Mouse (Mus musculus) ES-Bruce4 (cell line): ENCODE data around the gene Pycard. TPM values are rescaled to one million over a fixed set of nuclear protein-coding genes. Genes with fewer than 3 reads are reported as not detected.
"Not testable (repeated sequence)": the region's sequence is repeated elsewhere in the genome, so short reads cannot be mapped to it uniquely, and the experiment has no call there.

ENCODE experiments used
- H3K27ac ChIP-seq: 2 replicates; pipeline ENCODE4 v1.5.1; 2012; ENCODE audit warnings: low read length, inconsistent platforms; ENCODE audit not compliant: insufficient read depth
- H3K27me3 ChIP-seq: 2 replicates; pipeline ENCODE4 v1.6.1; 2012; ENCODE audit warnings: mild to moderate bottlenecking, low read length, inconsistent platforms; ENCODE audit not compliant: control insufficient read depth, poor library complexity, insufficient read depth, severe bottlenecking
- H3K36me3 ChIP-seq: 2 replicates; pipeline ENCODE4 v1.6.1; 2012; ENCODE audit warnings: inconsistent platforms, mild to moderate bottlenecking, low read length, moderate library complexity; ENCODE audit not compliant: control insufficient read depth, poor library complexity, insufficient read depth, severe bottlenecking
- H3K4me1 ChIP-seq: one replicate; pipeline ENCODE4 v1.8.1; 2011; ENCODE audit warnings: low read length; ENCODE audit not compliant: control insufficient read depth, insufficient read depth
- H3K4me3 ChIP-seq: 2 replicates; pipeline ENCODE4 v1.5.1; 2011; ENCODE audit warnings: low read depth, mild to moderate bottlenecking, low read length
- H3K9ac ChIP-seq: 2 replicates; pipeline ENCODE4 v1.6.1; 2012; ENCODE audit warnings: low read depth, mild to moderate bottlenecking, inconsistent platforms; ENCODE audit not compliant: poor library complexity, severe bottlenecking
- H3K9me3 ChIP-seq: replicated peaks from 2 replicates; pipeline ENCODE4 v1.6.1; 2012; ENCODE audit warnings: mild to moderate bottlenecking, low read length, inconsistent platforms; ENCODE audit not compliant: control insufficient read depth, poor library complexity, insufficient read depth, severe bottlenecking
- CTCF ChIP-seq: IDR thresholded peaks from one replicate; pipeline ENCODE4 v1.8.1; 2011; ENCODE audit warnings: low read depth, low read length
- EP300 ChIP-seq: IDR thresholded peaks from 2 replicates; pipeline ENCODE4 v1.6.1; 2011; ENCODE audit warnings: low read depth, low read length; ENCODE audit not compliant: insufficient read depth
- POLR2A ChIP-seq: IDR thresholded peaks from one replicate; pipeline ENCODE4 v1.8.1; 2011; ENCODE audit warnings: low read length; ENCODE audit not compliant: insufficient read depth
- polyA plus RNA-seq: library from polyadenylated mRNA; stranded (reverse); fragments of >200 nt; gene quantifications from 2 replicates; pipeline ENCODE4 v1.2.4, GENCODE M21; 2011; ENCODE audit warnings: low read depth; ENCODE audit not compliant: missing spikeins, insufficient read depth, insufficient read length

Pycard gene
- 25.0 and 29.8 TPM in 2 replicates for polyA plus RNA-seq

GRCm38 (mm10) chr7:127993341-127993977 lies at the start of gene Pycard:
TSS of gene Pycard (minus strand) at chr7:127993867.
- peak within 1 kb of the TSS; percentile 74 for H3K27ac ChIP-seq
- TF ChIP-seq CTCF (no peak), EP300 (peak; percentile 57; the same call in 1 of the 2 replicates), POLR2A (peak; percentile 22)
- H3K9me3 ChIP-seq = no peaks in the 10 kb centered on the region
- no peaks in the 10 kb centered on the region for H3K4me1 ChIP-seq
- no peaks in the 10 kb centered on the region for H3K27me3 ChIP-seq
- peak within 1 kb of the TSS; percentile 92 for H3K4me3 ChIP-seq
- H3K36me3 ChIP-seq = peaks cover 31% of the 10 kb centered on the region
- peak within 1 kb of the TSS; percentile 56 for H3K9ac ChIP-seq

DNA sequence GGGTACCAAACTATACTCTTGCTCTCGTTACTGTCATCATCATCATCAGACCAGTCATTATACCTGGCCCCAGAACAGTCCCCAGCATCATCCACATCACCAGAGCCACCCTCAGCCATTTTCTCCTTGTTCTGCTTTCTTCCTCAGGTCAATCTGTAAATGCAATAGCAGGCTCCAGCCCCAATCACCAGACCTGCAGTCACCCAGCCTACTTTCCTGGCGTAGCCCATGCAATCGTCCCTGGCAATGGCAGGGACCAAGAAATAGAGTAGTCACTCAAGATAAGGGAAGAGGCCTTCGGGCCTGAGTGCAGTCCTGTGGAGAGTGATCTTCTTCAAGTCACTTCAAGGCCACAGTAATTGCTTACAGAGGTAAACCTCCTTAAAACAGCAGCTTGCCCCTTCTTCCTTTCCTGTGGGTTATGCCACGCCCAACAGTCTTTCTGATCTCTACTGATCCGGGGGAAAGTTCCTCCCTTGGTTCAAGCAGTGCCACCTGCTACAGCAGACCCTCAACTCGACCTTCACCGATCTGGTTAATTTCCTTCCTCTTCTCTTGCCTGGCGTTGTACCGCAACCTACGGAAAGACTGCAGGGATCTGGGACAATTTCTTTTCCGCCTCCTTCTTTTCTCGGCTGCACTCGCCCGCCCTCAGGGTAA lies 48.6 kb upstream of the Pycard start:
- not testable (repeated sequence) for H3K36me3 ChIP-seq, H3K4me1 ChIP-seq, H3K27me3 ChIP-seq, H3K9ac ChIP-seq, H3K27ac ChIP-seq, H3K9me3 ChIP-seq, H3K4me3 ChIP-seq

- Histone ChIP-seq H3K27me3 (no peaks in the 10 kb centered on the region), H3K9me3 (no peaks in the 10 kb centered on the region), H3K27ac (no peak overlapping the region), H3K36me3 (no peaks in the 10 kb centered on the region), H3K9ac (no peak overlapping the region), H3K4me3 (no peak overlapping the region), H3K4me1 (no peaks in the 10 kb centered on the region)
- TF ChIP-seq EP300 (no peak), POLR2A (no peak), CTCF (no peak)
These were observed 39.9 kb upstream of the Pycard start for GRCm38 (mm10) chr7:128033616-128034015.

- Histone ChIP-seq H3K9ac (no peak overlapping the region), H3K36me3 (no peaks in the 10 kb centered on the region), H3K27ac (no peak overlapping the region), H3K4me3 (no peak overlapping the region), H3K4me1 (no peaks in the 10 kb centered on the region), H3K27me3 (no peaks in the 10 kb centered on the region), H3K9me3 (no peaks in the 10 kb centered on the region)
- TF ChIP-seq EP300 (no peak), POLR2A (no peak), CTCF (no peak)
These were observed 39.3 kb upstream of the Pycard start for GRCm38 (mm10) chr7:128032989-128033293.

- Histone ChIP-seq H3K27me3 (no peaks in the 10 kb centered on the region), H3K36me3 (no peaks in the 10 kb centered on the region), H3K27ac (no peak overlapping the region), H3K4me3 (no peak overlapping the region), H3K4me1 (no peaks in the 10 kb centered on the region), H3K9me3 (no peaks in the 10 kb centered on the region), H3K9ac (no peak overlapping the region)
- TF ChIP-seq CTCF (no peak), EP300 (no peak), POLR2A (no peak)
These were observed 38.8 kb upstream of the Pycard start for GRCm38 (mm10) chr7:128032290-128032988.

DNA sequence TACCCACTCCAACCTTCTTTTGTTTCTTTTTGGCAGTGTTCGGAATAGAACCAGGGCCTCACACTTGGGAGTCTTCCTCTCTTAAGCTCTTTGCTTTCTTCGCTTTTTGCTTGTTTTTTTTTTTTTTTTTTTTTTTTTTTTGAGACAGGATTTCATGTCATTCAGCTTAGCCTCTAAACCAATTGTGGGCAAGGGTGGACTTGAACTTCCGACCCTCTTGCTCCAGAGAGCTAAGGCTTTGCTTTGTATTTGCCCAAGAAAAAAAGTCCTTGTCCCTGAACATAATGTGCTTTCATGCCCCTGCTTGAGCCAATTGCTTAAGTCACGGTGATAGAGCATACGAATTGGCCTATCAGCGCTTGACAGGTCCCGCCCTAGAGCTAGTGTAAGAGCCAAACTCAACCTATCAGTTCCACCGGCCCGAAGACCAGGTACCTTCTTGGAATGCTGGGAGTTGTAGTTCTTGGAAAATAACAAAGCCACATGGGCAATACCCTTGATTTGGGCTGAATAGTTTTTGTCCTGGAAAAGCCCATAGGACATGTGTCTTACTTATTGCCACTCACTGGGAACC lies 37.8 kb upstream of the Pycard start:
- H3K4me3 ChIP-seq = no peak overlapping the region
- no peaks in the 10 kb centered on the region for H3K36me3 ChIP-seq
- H3K27me3 ChIP-seq = no peaks in the 10 kb centered on the region
- H3K9me3 ChIP-seq = no peaks in the 10 kb centered on the region
- no peak overlapping the region for H3K9ac ChIP-seq
- H3K27ac ChIP-seq = no peak overlapping the region
- H3K4me1 ChIP-seq = no peaks in the 10 kb centered on the region
- no peak for TF ChIP-seq EP300
- TF ChIP-seq CTCF = no peak
- TF ChIP-seq POLR2A = no peak
